Mouse (Mus musculus) kidney, adult 2 months (tissue): ENCODE measurements around the gene I0C0044D17Rik.

ENCODE experiments used
- CTCF ChIP-seq: fragments of 200-500 bp; conservative IDR thresholded peaks from 2 replicates; pipeline ENCODE4 v1.5.1; 2011; ENCODE audit warnings: low read depth, mild to moderate bottlenecking, control low read depth, low read length, moderate library complexity, mixed read lengths; ENCODE audit not compliant: insufficient read depth, insufficient read length
- POLR2A ChIP-seq: fragments of 200-500 bp; IDR thresholded peaks from one replicate; pipeline ENCODE4 v1.6.1; 2011; ENCODE audit warnings: low read depth, low read length, control low read depth

DNA sequence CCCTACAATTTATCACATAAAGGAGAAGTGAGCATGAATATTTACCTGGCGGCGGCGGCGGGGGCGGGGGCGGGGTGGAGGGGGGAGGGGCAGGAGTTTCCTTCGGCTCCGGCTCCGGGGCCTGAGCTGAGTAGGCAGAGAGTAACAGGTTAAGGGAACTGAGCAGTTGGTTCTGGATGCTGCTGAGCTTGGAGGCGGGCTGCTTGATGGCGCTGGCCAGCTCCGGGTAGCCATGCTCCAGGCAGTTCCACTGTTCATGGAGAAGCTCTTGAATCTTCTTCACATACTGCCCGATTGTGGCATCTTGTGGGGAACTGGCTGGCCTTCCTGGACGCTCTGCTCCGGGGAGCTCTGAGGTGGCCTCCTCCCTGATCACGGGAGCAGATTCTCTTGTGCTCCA, 45.4 kb downstream of the I0C0044D17Rik start:
- TF ChIP-seq CTCF (no peak), POLR2A (no peak)
